Mouse (Mus musculus) hindbrain, embryonic 12.5 days (tissue): ENCODE results near the gene Syk. TPM values are rescaled to one million over a fixed set of nuclear protein-coding genes. Genes with fewer than 3 reads are reported as not detected.

Experiments
- ATAC-seq: fragments of 200-750 bp; cut with Nextera tagmentation; 2 replicates; pipeline ENCODE4 v1.8.0; 2017; ENCODE audit warnings: moderate TSS enrichment; ENCODE audit not compliant: low FRiP score
- H3K27ac ChIP-seq: fragments of 300-500 bp; sonication (generic); 2 replicates; pipeline ENCODE4 v1.5.1; 2016; ENCODE audit warnings: mild to moderate bottlenecking
- H3K27me3 ChIP-seq: fragments of 300-500 bp; sonication (generic); 2 replicates; pipeline ENCODE4 v1.6.1; 2016; ENCODE audit warnings: mild to moderate bottlenecking
- H3K36me3 ChIP-seq: fragments of 300-500 bp; sonication (generic); 2 replicates; pipeline ENCODE4 v1.6.1; 2016; ENCODE audit warnings: mild to moderate bottlenecking
- H3K4me1 ChIP-seq: fragments of 300-500 bp; sonication (generic); 2 replicates; pipeline ENCODE4 v1.6.1; 2016
- H3K4me2 ChIP-seq: fragments of 300-500 bp; sonication (generic); replicated peaks from 2 replicates; pipeline ENCODE4 v1.6.1; 2016; ENCODE audit warnings: mild to moderate bottlenecking
- H3K4me3 ChIP-seq: fragments of 300-500 bp; sonication (generic); 2 replicates; pipeline ENCODE4 v1.5.1; 2016; ENCODE audit warnings: mild to moderate bottlenecking
- H3K9ac ChIP-seq: fragments of 300-500 bp; sonication (generic); 2 replicates; pipeline ENCODE4 v1.6.1; 2016; ENCODE audit warnings: mild to moderate bottlenecking, moderate library complexity
- H3K9me3 ChIP-seq: fragments of 300-500 bp; sonication (generic); replicated peaks from 2 replicates; pipeline ENCODE4 v1.6.1; 2016; ENCODE audit warnings: mild to moderate bottlenecking
- WGBS: fragments of 180-500 bp; shearing (Covaris S2); methylation state at CpG from one replicate; pipeline ENCODE4 v1.1.7; 2016; 5-methylcytosine and 5-hydroxymethylcytosine counted together
- polyA plus RNA-seq: library from polyadenylated mRNA; unstranded; fragments of >200 nt; fragmentation: Nextera tagmentation; extraction: Ambion mirVana; gene quantifications from 2 replicates; pipeline ENCODE4 v1.2.1, GENCODE M21; 2016

Gene Syk
- polyA plus RNA-seq, 1 experiment from 2014 or later, result 4.1 TPM

GRCm38 (mm10) chr13:52646566-52646965, 63.6 kb downstream of the Syk start:
- peaks cover 8% of the 10 kb centered on the region for H3K4me1 ChIP-seq
- no peak overlapping the region for H3K27ac ChIP-seq
- H3K9me3 ChIP-seq, result no peaks in the 10 kb centered on the region
- no peaks in the 10 kb centered on the region for H3K27me3 ChIP-seq
- no peak for ATAC-seq
- no peak overlapping the region for H3K4me3 ChIP-seq
- 72% methylated on average over 3 of the region's 3 CpGs for WGBS
- H3K9ac ChIP-seq, result no peak overlapping the region
- no peaks in the 10 kb centered on the region for H3K36me3 ChIP-seq
- no peak overlapping the region for H3K4me2 ChIP-seq

GRCm38 (mm10) chr13:52647996-52648712, 65.2 kb downstream of the Syk start:
- Histone ChIP-seq H3K9me3 (no peaks in the 10 kb centered on the region), H3K27ac (no peak overlapping the region), H3K4me2 (no peak overlapping the region), H3K9ac (no peak overlapping the region), H3K4me3 (no peak overlapping the region), H3K4me1 (peaks cover 8% of the 10 kb centered on the region), H3K27me3 (no peaks in the 10 kb centered on the region), H3K36me3 (no peaks in the 10 kb centered on the region)
- no peak for ATAC-seq
- 50% methylated on average over 11 of the region's 11 CpGs for WGBS

- Histone ChIP-seq H3K27ac (no peak overlapping the region), H3K9me3 (no peaks in the 10 kb centered on the region), H3K4me2 (no peak overlapping the region), H3K4me3 (no peak overlapping the region), H3K4me1 (peaks cover 8% of the 10 kb centered on the region), H3K36me3 (no peaks in the 10 kb centered on the region), H3K27me3 (no peaks in the 10 kb centered on the region), H3K9ac (no peak overlapping the region)
- 95% methylated on average over 6 of the region's 6 CpGs for WGBS
- ATAC-seq, result no peak
Measured at GRCm38 (mm10) chr13:52649791-52650418, 66.9 kb downstream of the Syk start.

- Histone ChIP-seq H3K27ac (no peak overlapping the region), H3K9ac (no peak overlapping the region), H3K36me3 (no peaks in the 10 kb centered on the region), H3K4me2 (no peak overlapping the region), H3K9me3 (no peaks in the 10 kb centered on the region), H3K4me3 (no peak overlapping the region), H3K4me1 (peaks cover 8% of the 10 kb centered on the region), H3K27me3 (0 out of 2 replicates have a peak, but pooled peaks cover 7% of the 10 kb centered on the region)
- ATAC-seq, result no peak
- 50% methylated on average over 11 of the region's 12 CpGs for WGBS
Measured at GRCm38 (mm10) chr13:52651383-52652252, 68.6 kb downstream of the Syk start.

GRCm38 (mm10) chr13:52652253-52652628, 69.3 kb downstream of the Syk start:
- ATAC-seq, result no peak
- no peaks in the 10 kb centered on the region for H3K36me3 ChIP-seq
- H3K4me2 ChIP-seq, result no peak overlapping the region
- peaks cover 8% of the 10 kb centered on the region for H3K4me1 ChIP-seq
- no peaks in the 10 kb centered on the region for H3K9me3 ChIP-seq
- H3K4me3 ChIP-seq, result no peak overlapping the region
- 77% methylated on average over 8 of the region's 8 CpGs for WGBS
- no peak overlapping the region for H3K27ac ChIP-seq
- H3K9ac ChIP-seq, result no peak overlapping the region
- 0 out of 2 replicates have a peak, but pooled peaks cover 7% of the 10 kb centered on the region for H3K27me3 ChIP-seq

GRCm38 (mm10) chr13:52654081-52654829, 71.3 kb downstream of the Syk start:
- no peak overlapping the region for H3K4me3 ChIP-seq
- H3K9me3 ChIP-seq, result no peaks in the 10 kb centered on the region
- H3K27me3 ChIP-seq, result 0 out of 2 replicates have a peak, but pooled peaks cover 7% of the 10 kb centered on the region
- H3K36me3 ChIP-seq, result no peaks in the 10 kb centered on the region
- H3K27ac ChIP-seq, result no peak overlapping the region
- ATAC-seq, result no peak
- 74% methylated on average over 12 of the region's 12 CpGs for WGBS
- H3K4me1 ChIP-seq, result no peaks in the 10 kb centered on the region
- no peak overlapping the region for H3K4me2 ChIP-seq
- no peak overlapping the region for H3K9ac ChIP-seq

GRCm38 (mm10) chr13:52654830-52655308, 71.9 kb downstream of the Syk start:
- no peaks in the 10 kb centered on the region for H3K9me3 ChIP-seq
- ATAC-seq, result no peak
- H3K4me3 ChIP-seq, result no peak overlapping the region
- no peak overlapping the region for H3K9ac ChIP-seq
- no peak overlapping the region for H3K27ac ChIP-seq
- H3K27me3 ChIP-seq, result 0 out of 2 replicates have a peak, but pooled peaks cover 12% of the 10 kb centered on the region
- H3K4me2 ChIP-seq, result no peak overlapping the region
- H3K4me1 ChIP-seq, result 0 out of 2 replicates have a peak, but pooled peaks cover under 1% of the 10 kb centered on the region
- H3K36me3 ChIP-seq, result no peaks in the 10 kb centered on the region
- 35% methylated on average over 9 of the region's 9 CpGs for WGBS

- Histone ChIP-seq H3K27me3 (0 out of 2 replicates have a peak, but pooled peaks cover 12% of the 10 kb centered on the region), H3K4me1 (0 out of 2 replicates have a peak, but pooled peaks cover 2% of the 10 kb centered on the region), H3K36me3 (no peaks in the 10 kb centered on the region), H3K9ac (no peak overlapping the region), H3K9me3 (no peaks in the 10 kb centered on the region), H3K4me2 (no peak overlapping the region), H3K27ac (no peak overlapping the region), H3K4me3 (no peak overlapping the region)
- WGBS, result 91% methylated on average over 7 of the region's 7 CpGs
- ATAC-seq, result no peak
Measured at GRCm38 (mm10) chr13:52657966-52658365, 75.0 kb downstream of the Syk start.

GRCm38 (mm10) chr13:52658477-52658876, 75.5 kb downstream of the Syk start:
- H3K27ac ChIP-seq, result no peak overlapping the region
- 0 out of 2 replicates have a peak, but pooled peaks cover 12% of the 10 kb centered on the region for H3K27me3 ChIP-seq
- 0 out of 2 replicates have a peak, but pooled peaks cover 2% of the 10 kb centered on the region for H3K4me1 ChIP-seq
- no peak overlapping the region for H3K4me2 ChIP-seq
- 14% methylated on average over 8 of the region's 8 CpGs for WGBS
- no peak overlapping the region for H3K4me3 ChIP-seq
- no peak overlapping the region for H3K9ac ChIP-seq
- ATAC-seq, result no peak
- H3K36me3 ChIP-seq, result no peaks in the 10 kb centered on the region
- no peaks in the 10 kb centered on the region for H3K9me3 ChIP-seq

- no peak overlapping the region for H3K9ac ChIP-seq
- H3K36me3 ChIP-seq, result no peaks in the 10 kb centered on the region
- no peak overlapping the region for H3K27ac ChIP-seq
- 0 out of 2 replicates have a peak, but pooled peaks cover 12% of the 10 kb centered on the region for H3K27me3 ChIP-seq
- H3K4me3 ChIP-seq, result no peak overlapping the region
- 0 out of 2 replicates have a peak, but pooled peaks cover 2% of the 10 kb centered on the region for H3K4me1 ChIP-seq
- 86% methylated on average over 11 of the region's 11 CpGs for WGBS
- ATAC-seq, result no peak
- H3K9me3 ChIP-seq, result no peaks in the 10 kb centered on the region
- H3K4me2 ChIP-seq, result no peak overlapping the region
Measured at GRCm38 (mm10) chr13:52659171-52659665, 76.2 kb downstream of the Syk start.

GRCm38 (mm10) chr13:52669889-52670288, 86.9 kb downstream of the Syk start:
- Histone ChIP-seq H3K4me1 (no peaks in the 10 kb centered on the region), H3K9me3 (peaks cover 4% of the 10 kb centered on the region), H3K27me3 (no peaks in the 10 kb centered on the region), H3K9ac (no peak overlapping the region), H3K4me2 (no peak overlapping the region), H3K27ac (no peak overlapping the region), H3K36me3 (no peaks in the 10 kb centered on the region), H3K4me3 (no peak overlapping the region)
- no peak for ATAC-seq
- 75% methylated on average over 3 of the region's 3 CpGs for WGBS
